In the genomic region with DNA sequence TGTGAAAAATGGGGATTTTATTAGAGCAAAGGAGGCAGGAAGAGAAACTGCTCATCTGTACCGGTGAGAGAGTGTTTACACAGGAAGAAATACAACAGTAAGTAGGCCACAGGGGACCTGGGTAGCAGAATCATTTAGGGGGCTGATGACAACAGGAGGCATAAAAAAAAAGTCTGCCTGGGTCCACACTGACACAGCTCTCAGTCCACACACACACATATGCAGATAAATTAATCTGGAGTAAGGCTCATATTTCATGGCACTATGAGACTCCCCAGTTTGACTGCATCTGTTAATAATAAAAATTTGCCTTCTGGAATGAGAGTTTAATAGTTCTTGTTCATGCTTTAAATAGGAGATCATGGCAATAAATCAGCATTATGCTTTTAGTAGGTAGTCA, we compare ENCODE assay signal across 25 mouse cellular contexts.
A peak's percentile ranks its signal among the peaks of the same experiment; 100 is the strongest.
DNase-seq lines count a peak whose midpoint lies in the region; ATAC-seq lines count a peak whose summit lies in the region.
"Had no signal": no experiment of that assay in that cellular context is flagged by ENCODE, and none has a peak within 500 bp of the region (broad histone marks: within the 10 kb centered on the region; RNA-seq: fewer than 3 reads in every experiment).

No protein-coding gene starts in this region.

- H3K36me3 ChIP-seq in limb, embryonic 12.5 days, result no peaks in the 10 kb centered on the region
- H3K36me3 ChIP-seq in limb, embryonic 10.5 days, result no peaks in the 10 kb centered on the region
- no peaks in the 10 kb centered on the region for H3K36me3 ChIP-seq in embryonic facial prominence, embryonic 14.5 days (ENCODE audit: control insufficient read depth, insufficient read depth, low read length)
- H3K36me3 ChIP-seq: embryonic facial prominence, embryonic 12.5 days; G1E; heart, embryonic 13.5 days; hindbrain, embryonic 15.5 days had no signal

- no peak for DNase-seq in limb, embryonic 10.5 days (ENCODE audit: low spot score)
- peak; percentile 5 for DNase-seq in adipocyte (ENCODE audit: low spot score)
- DNase-seq in embryonic facial prominence, embryonic 14.5 days (ENCODE audit: low spot score), result peak; percentile 26
- peak; percentile 45 for DNase-seq in mesoderm, embryonic 11.5 days (ENCODE audit: low read depth, low spot score)
- no peak for DNase-seq in layer of hippocampus, postnatal 10 days (ENCODE audit: low spot score in 2 of 2)
- DNase-seq: adrenal gland, postnatal 10 days; B cell, adult 2 months; cerebellum, adult 11-12 months; cerebellum, adult 9-10 months; cerebellum, postnatal 25 days; forebrain, postnatal 0 days; gastrocnemius, adult 2 months; gastrocnemius, postnatal 36 days; heart, adult 11 months; heart, postnatal 36 days had no signal

- H3K27ac ChIP-seq in limb, embryonic 12.5 days, result no peak overlapping the region
- H3K27ac ChIP-seq in limb, embryonic 10.5 days, result no peak overlapping the region
- no peak overlapping the region for H3K27ac ChIP-seq in embryonic facial prominence, embryonic 14.5 days (replicated peaks; ENCODE audit: low read depth, low read length)
- H3K27ac ChIP-seq: embryonic facial prominence, embryonic 12.5 days; forebrain, embryonic 13.5 days; gastrocnemius, adult 2 months; heart, embryonic 13.5 days; hindbrain, embryonic 15.5 days had no signal

- no peak overlapping the region for H3K9ac ChIP-seq in limb, embryonic 12.5 days (replicated peaks)
- H3K9ac ChIP-seq in embryonic facial prominence, embryonic 14.5 days (ENCODE audit: low read depth, low read length), result no peak overlapping the region
- H3K9ac ChIP-seq: embryonic facial prominence, embryonic 12.5 days; forebrain, embryonic 13.5 days; forebrain, postnatal 0 days; heart, embryonic 13.5 days; hindbrain, embryonic 15.5 days had no signal

- H3K4me1 ChIP-seq in limb, embryonic 12.5 days (replicated peaks), result peaks cover 3% of the 10 kb centered on the region; the same call in 1 of the 2 replicates
- H3K4me1 ChIP-seq in limb, embryonic 10.5 days, result 0 out of 2 replicates have a peak, but pooled peaks cover 4% of the 10 kb centered on the region
- H3K4me1 ChIP-seq in embryonic facial prominence, embryonic 14.5 days (ENCODE audit: control insufficient read depth, insufficient read depth, low read length), result no peaks in the 10 kb centered on the region
- H3K4me1 ChIP-seq: embryonic facial prominence, embryonic 12.5 days; forebrain, embryonic 13.5 days; heart, embryonic 13.5 days; hindbrain, embryonic 15.5 days had no signal

- no peak overlapping the region for H3K4me3 ChIP-seq in limb, embryonic 12.5 days (replicated peaks)
- no peak overlapping the region for H3K4me3 ChIP-seq in limb, embryonic 10.5 days
- no peak overlapping the region for H3K4me3 ChIP-seq in embryonic facial prominence, embryonic 14.5 days (ENCODE audit: low read depth, low read length)
- H3K4me3 ChIP-seq: embryonic facial prominence, embryonic 12.5 days; forebrain, embryonic 13.5 days; gastrocnemius, adult 2 months; heart, embryonic 13.5 days; hindbrain, embryonic 15.5 days had no signal

- WGBS in limb, embryonic 12.5 days, result 21% methylated on average over 1 of the region's 1 CpGs
- 23% methylated on average over 1 of the region's 1 CpGs for WGBS in limb, embryonic 10.5 days
- 17% methylated on average over 1 of the region's 1 CpGs for WGBS in embryonic facial prominence, embryonic 14.5 days

- ATAC-seq in limb, embryonic 12.5 days (ENCODE audit: insufficient number of reproducible peaks, insufficient read depth, low FRiP score, low TSS enrichment, low read depth), result 0 out of 2 replicates have a peak, but pooled peaks have one; percentile 59
- ATAC-seq in embryonic facial prominence, embryonic 14.5 days (ENCODE audit: low read depth), result no peak
- ATAC-seq in erythroid progenitor cell, adult 5-6 weeks (replicated peaks; ENCODE audit: low FRiP score, poor library complexity, severe bottlenecking), result no peak
- ATAC-seq: CD4-positive, CD25-positive, alpha-beta regulatory T cell, adult 4 months; forebrain, embryonic 13.5 days; forebrain, postnatal 0 days; inflammation-experienced regulatory T-cells, adult 6 months; intestine, postnatal 0 days had no signal

- no peaks in the 10 kb centered on the region for H3K27me3 ChIP-seq in limb, embryonic 12.5 days
- no peaks in the 10 kb centered on the region for H3K27me3 ChIP-seq in limb, embryonic 10.5 days (ENCODE audit: low read depth, poor library complexity, severe bottlenecking)
- no peaks in the 10 kb centered on the region for H3K27me3 ChIP-seq in embryonic facial prominence, embryonic 14.5 days (replicated peaks; ENCODE audit: control insufficient read depth, insufficient read depth, low read length)
- H3K27me3 ChIP-seq: embryonic facial prominence, embryonic 12.5 days; forebrain, embryonic 13.5 days; heart, embryonic 13.5 days; hindbrain, embryonic 15.5 days had no signal

- H3K4me2 ChIP-seq in limb, embryonic 12.5 days, result no peak overlapping the region
- no peak overlapping the region for H3K4me2 ChIP-seq in embryonic facial prominence, embryonic 14.5 days (ENCODE audit: low read depth, low read length)
- H3K4me2 ChIP-seq: embryonic facial prominence, embryonic 12.5 days; forebrain, embryonic 13.5 days; heart, embryonic 13.5 days; hindbrain, embryonic 15.5 days had no signal

- H3K9me3 ChIP-seq in limb, embryonic 12.5 days, result no peaks in the 10 kb centered on the region
- H3K9me3 ChIP-seq in limb, embryonic 10.5 days (replicated peaks), result no peaks in the 10 kb centered on the region
- no peaks in the 10 kb centered on the region for H3K9me3 ChIP-seq in embryonic facial prominence, embryonic 14.5 days (ENCODE audit: control insufficient read depth, low read length)
- H3K9me3 ChIP-seq: embryonic facial prominence, embryonic 12.5 days; forebrain, embryonic 13.5 days; G1E; heart, embryonic 13.5 days; hindbrain, embryonic 15.5 days had no signal

Comparison
In these comparisons a context has a peak if more than half of its experiments do, and no peak if none do; other contexts are left out.
1. DNase-seq: peak in adipocyte (single experiment), embryonic facial prominence, embryonic 14.5 days (single experiment) and mesoderm, embryonic 11.5 days (single experiment); none in limb, embryonic 10.5 days (single experiment) and layer of hippocampus, postnatal 10 days (0 of 2).